Mouse (Mus musculus): Measurements from ENCODE around the gene Sbno2. TPM values are rescaled to one million over a fixed set of nuclear protein-coding genes. Genes with fewer than 3 reads are reported as not detected.

Gene Sbno2
- polyA plus RNA-seq, 1 experiment: 37.3 TPM

DNA sequence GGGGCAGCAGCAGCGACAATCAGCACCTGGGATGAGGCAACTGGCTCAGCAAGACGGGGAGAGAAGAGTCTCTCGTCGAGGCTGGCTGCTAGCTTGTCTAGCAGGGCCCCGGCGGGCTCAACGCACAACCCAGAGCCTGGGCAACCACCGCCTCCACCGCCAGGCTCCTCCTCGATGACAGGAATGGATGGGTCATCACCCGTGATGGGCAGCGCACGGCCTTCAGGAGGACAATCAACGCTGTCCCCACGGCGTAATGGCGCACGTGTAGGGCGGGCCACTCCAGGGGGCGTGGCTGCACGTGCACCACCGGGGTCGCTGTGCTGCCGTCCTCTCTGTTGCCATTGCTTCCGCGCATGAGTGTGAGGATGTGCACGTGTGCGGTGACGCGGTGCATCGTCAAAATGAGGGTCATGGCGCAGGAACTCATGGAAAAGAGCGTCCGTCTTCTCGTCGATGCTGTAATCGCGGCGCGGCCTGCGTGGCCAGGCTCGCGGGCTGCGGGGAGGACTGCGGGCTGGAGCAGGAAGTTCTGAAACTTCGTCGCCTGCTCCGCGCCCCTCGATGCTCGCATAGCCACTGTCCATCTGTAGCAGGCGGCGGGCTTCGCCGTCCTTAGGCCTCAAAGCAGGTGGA is 26.1 kb upstream of the Sbno2 start:
- Histone ChIP-seq H3K27me3 (ENCODE audit: control insufficient read depth, insufficient read depth, low read length, poor library complexity, severe bottlenecking) (no peaks in the 10 kb centered on the region), H3K4me3 (ENCODE audit: low read depth, low read length) (peak overlapping the region; percentile 7; the same call in 1 of the 2 replicates), H3K9ac (ENCODE audit: low read depth, poor library complexity, severe bottlenecking) (no peak overlapping the region), H3K36me3 (ENCODE audit: control insufficient read depth, insufficient read depth, low read length, poor library complexity, severe bottlenecking) (peaks cover under 1% of the 10 kb centered on the region; the same call in 1 of the 2 replicates), H3K9me3 (replicated peaks; ENCODE audit: control insufficient read depth, insufficient read depth, low read length, poor library complexity, severe bottlenecking) (no peaks in the 10 kb centered on the region), H3K27ac (ENCODE audit: insufficient read depth, low read length) (no peak overlapping the region), H3K4me1 (ENCODE audit: control insufficient read depth, insufficient read depth, low read length) (no peaks in the 10 kb centered on the region)
- TF ChIP-seq CTCF (IDR thresholded peaks at IDR 0.05; ENCODE audit: low read depth, low read length) (no peak), POLR2A (IDR thresholded peaks at IDR 0.05; ENCODE audit: insufficient read depth, low read length) (peak; percentile 27), EP300 (IDR thresholded peaks at IDR 0.05; ENCODE audit: insufficient read depth, low read depth, low read length) (peak; percentile 41; the same call in 1 of the 2 replicates)

DNA sequence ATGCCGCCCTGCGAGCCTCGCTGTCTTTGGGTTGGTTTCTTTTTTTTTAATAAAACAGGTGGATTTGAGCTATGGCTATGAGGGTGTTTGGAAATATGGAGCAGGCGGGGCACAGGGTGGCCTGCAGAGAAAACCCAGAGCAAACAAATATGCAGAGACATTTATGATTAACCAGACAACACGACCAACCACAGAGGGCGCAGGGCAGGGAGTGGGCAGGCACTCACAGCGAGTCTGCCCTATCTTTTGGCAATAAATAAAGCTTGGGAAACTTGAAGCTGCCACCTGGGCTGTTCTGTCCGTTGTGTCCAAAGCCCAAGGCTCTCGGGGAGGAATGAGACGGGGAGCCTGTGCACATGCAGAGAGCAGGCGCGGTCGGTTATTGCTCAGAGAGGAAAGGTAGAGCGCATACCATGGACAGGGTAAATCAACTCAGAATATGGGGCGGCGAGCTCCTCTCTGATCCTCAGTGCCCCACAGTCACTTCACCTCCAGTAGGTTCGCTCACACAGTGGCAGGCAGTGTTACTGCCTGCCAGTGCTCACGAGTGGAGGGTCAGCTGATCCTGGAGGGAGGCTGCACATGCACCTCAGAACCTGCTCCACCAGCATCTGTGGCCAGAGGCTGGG is 25.1 kb upstream of the Sbno2 start:
- H3K27ac ChIP-seq (ENCODE audit: insufficient read depth, low read length): no peak overlapping the region
- H3K36me3 ChIP-seq (ENCODE audit: control insufficient read depth, insufficient read depth, low read length, poor library complexity, severe bottlenecking): peaks cover 3% of the 10 kb centered on the region; the same call in 1 of the 2 replicates
- H3K27me3 ChIP-seq (ENCODE audit: control insufficient read depth, insufficient read depth, low read length, poor library complexity, severe bottlenecking): no peaks in the 10 kb centered on the region
- no peaks in the 10 kb centered on the region for H3K9me3 ChIP-seq (replicated peaks; ENCODE audit: control insufficient read depth, insufficient read depth, low read length, poor library complexity, severe bottlenecking)
- no peak overlapping the region for H3K9ac ChIP-seq (ENCODE audit: low read depth, poor library complexity, severe bottlenecking)
- no peak overlapping the region for H3K4me3 ChIP-seq (ENCODE audit: low read depth, low read length)
- no peak for TF ChIP-seq CTCF (IDR thresholded peaks at IDR 0.05; ENCODE audit: low read depth, low read length)
- 0 out of 2 replicates have a peak, but pooled peaks have one; percentile 11 for TF ChIP-seq EP300 (IDR thresholded peaks at IDR 0.05; ENCODE audit: insufficient read depth, low read depth, low read length)
- no peak for TF ChIP-seq POLR2A (IDR thresholded peaks at IDR 0.05; ENCODE audit: insufficient read depth, low read length)
- no peaks in the 10 kb centered on the region for H3K4me1 ChIP-seq (ENCODE audit: control insufficient read depth, insufficient read depth, low read length)

DNA sequence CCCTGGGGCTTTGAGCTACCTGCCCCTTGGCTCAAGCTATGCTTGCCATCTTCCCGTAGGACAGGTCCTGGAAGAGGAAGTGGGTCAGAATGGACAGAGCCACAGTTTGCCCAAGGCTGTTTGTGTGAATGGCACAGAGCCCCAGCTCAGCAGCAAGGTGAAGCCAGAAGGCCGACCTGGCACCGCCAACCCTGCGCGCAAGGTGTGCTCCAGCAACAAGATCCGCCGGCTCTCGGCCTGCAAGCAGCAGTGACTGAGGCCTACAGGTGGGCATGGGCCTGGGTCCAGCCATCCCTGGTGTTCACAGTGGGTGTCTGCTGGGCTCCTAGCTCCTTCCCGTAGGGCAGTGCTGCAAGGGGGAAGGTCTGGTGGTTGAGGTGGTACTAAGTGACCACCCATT is 24.5 kb upstream of the Sbno2 start:
- Histone ChIP-seq H3K9ac (ENCODE audit: low read depth, poor library complexity, severe bottlenecking) (no peak overlapping the region), H3K36me3 (ENCODE audit: control insufficient read depth, insufficient read depth, low read length, poor library complexity, severe bottlenecking) (peaks cover 4% of the 10 kb centered on the region; the same call in 1 of the 2 replicates), H3K4me3 (ENCODE audit: low read depth, low read length) (no peak overlapping the region), H3K27ac (ENCODE audit: insufficient read depth, low read length) (no peak overlapping the region), H3K9me3 (replicated peaks; ENCODE audit: control insufficient read depth, insufficient read depth, low read length, poor library complexity, severe bottlenecking) (no peaks in the 10 kb centered on the region), H3K27me3 (ENCODE audit: control insufficient read depth, insufficient read depth, low read length, poor library complexity, severe bottlenecking) (no peaks in the 10 kb centered on the region), H3K4me1 (ENCODE audit: control insufficient read depth, insufficient read depth, low read length) (no peaks in the 10 kb centered on the region)
- TF ChIP-seq CTCF (IDR thresholded peaks at IDR 0.05; ENCODE audit: low read depth, low read length) (no peak), EP300 (IDR thresholded peaks at IDR 0.05; ENCODE audit: insufficient read depth, low read depth, low read length) (no peak)

DNA sequence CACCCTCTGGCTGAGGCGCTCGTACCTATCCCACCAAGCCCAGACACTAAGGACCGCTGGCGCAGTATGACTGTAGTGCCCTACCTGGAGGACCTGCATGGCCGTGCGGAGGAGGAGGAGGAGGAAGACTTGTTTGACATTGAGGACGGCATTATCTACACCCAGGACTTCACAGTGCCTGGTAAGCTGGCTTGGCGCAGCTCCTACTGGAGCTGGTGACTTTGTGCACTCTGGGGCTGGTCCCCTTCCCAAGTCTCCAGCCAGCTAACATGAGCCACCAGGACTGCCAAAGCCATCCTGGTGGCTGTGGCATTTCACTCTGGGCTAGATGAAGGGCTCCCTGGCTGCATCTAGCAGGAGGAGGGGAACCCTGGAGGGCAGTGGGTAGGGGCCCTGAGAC is 22.5 kb upstream of the Sbno2 start:
- Histone ChIP-seq H3K36me3 (ENCODE audit: control insufficient read depth, insufficient read depth, low read length, poor library complexity, severe bottlenecking) (peaks cover 4% of the 10 kb centered on the region; the same call in 1 of the 2 replicates), H3K4me1 (ENCODE audit: control insufficient read depth, insufficient read depth, low read length) (no peaks in the 10 kb centered on the region), H3K27ac (ENCODE audit: insufficient read depth, low read length) (no peak overlapping the region), H3K9me3 (replicated peaks; ENCODE audit: control insufficient read depth, insufficient read depth, low read length, poor library complexity, severe bottlenecking) (no peaks in the 10 kb centered on the region), H3K9ac (ENCODE audit: low read depth, poor library complexity, severe bottlenecking) (no peak overlapping the region), H3K4me3 (ENCODE audit: low read depth, low read length) (no peak overlapping the region), H3K27me3 (ENCODE audit: control insufficient read depth, insufficient read depth, low read length, poor library complexity, severe bottlenecking) (no peaks in the 10 kb centered on the region)
- TF ChIP-seq CTCF (IDR thresholded peaks at IDR 0.05; ENCODE audit: low read depth, low read length) (no peak), EP300 (IDR thresholded peaks at IDR 0.05; ENCODE audit: insufficient read depth, low read depth, low read length) (no peak), POLR2A (IDR thresholded peaks at IDR 0.05; ENCODE audit: insufficient read depth, low read length) (no peak)

DNA sequence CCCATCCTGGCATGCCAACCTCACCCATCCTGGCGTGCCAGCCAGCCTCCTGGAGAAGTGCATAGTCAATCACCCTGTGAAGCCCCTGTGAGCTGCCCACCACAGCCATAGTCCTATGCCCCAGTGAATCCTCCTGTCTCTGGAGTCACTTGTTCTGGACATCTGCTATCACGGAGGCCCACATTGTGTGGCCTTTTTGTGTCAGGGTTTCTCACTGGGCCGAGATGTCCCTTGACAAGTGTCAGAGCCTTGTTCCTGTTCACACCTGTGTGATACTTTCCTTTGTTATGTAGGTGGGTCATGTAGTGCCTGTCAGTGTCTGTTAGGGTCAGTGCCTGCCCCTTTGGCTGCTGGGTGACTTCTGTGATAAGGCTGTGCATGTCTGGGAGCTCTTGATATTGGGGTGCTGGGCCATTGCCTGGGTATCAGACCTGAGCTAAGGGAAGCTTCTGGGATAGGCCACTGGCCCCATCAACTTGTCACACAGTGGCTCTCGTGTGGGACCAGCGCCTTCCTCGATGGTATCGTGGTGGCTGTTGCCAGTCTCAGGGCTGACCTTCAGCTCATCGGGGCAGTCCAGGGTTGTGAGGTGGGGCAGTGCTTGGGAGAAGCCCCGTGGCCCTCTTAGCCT is 18.7 kb upstream of the Sbno2 start:
- peaks cover 8% of the 10 kb centered on the region; the same call in 1 of the 2 replicates for H3K36me3 ChIP-seq (ENCODE audit: control insufficient read depth, insufficient read depth, low read length, poor library complexity, severe bottlenecking)
- H3K27ac ChIP-seq (ENCODE audit: insufficient read depth, low read length): no peak overlapping the region
- H3K4me1 ChIP-seq (ENCODE audit: control insufficient read depth, insufficient read depth, low read length): no peaks in the 10 kb centered on the region
- no peak overlapping the region for H3K4me3 ChIP-seq (ENCODE audit: low read depth, low read length)
- TF ChIP-seq CTCF (IDR thresholded peaks at IDR 0.05; ENCODE audit: low read depth, low read length) (no peak), EP300 (IDR thresholded peaks at IDR 0.05; ENCODE audit: insufficient read depth, low read depth, low read length) (no peak), POLR2A (IDR thresholded peaks at IDR 0.05; ENCODE audit: insufficient read depth, low read length) (no peak)
- H3K27me3 ChIP-seq (ENCODE audit: control insufficient read depth, insufficient read depth, low read length, poor library complexity, severe bottlenecking): no peaks in the 10 kb centered on the region
- H3K9ac ChIP-seq (ENCODE audit: low read depth, poor library complexity, severe bottlenecking): no peak overlapping the region
- H3K9me3 ChIP-seq (replicated peaks; ENCODE audit: control insufficient read depth, insufficient read depth, low read length, poor library complexity, severe bottlenecking): no peaks in the 10 kb centered on the region

DNA sequence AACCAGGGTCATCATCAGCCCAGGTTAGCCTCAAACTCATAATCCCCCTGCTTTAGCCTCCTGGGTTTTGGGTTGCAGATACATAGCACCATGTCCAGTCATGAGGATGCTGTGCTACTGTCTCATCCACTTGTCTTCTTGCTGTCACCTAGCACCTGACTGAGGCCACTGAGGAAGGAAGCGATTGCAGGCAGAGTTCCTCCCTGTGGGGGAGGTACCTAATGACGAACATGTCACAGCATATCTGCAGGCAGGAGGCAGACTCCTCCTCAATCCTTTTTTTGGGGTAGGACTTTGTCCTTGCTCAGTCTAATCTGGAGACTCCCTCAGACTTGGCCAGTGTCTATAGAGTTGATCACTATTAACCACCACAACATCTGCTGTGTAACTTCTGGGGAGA is 16.3 kb upstream of the Sbno2 start:
- H3K9me3 ChIP-seq (replicated peaks; ENCODE audit: control insufficient read depth, insufficient read depth, low read length, poor library complexity, severe bottlenecking): no peaks in the 10 kb centered on the region
- H3K36me3 ChIP-seq (ENCODE audit: control insufficient read depth, insufficient read depth, low read length, poor library complexity, severe bottlenecking): peaks cover 12% of the 10 kb centered on the region; the same call in 1 of the 2 replicates
- H3K27me3 ChIP-seq (ENCODE audit: control insufficient read depth, insufficient read depth, low read length, poor library complexity, severe bottlenecking): no peaks in the 10 kb centered on the region
- H3K27ac ChIP-seq (ENCODE audit: insufficient read depth, low read length): no peak overlapping the region
- peaks cover 6% of the 10 kb centered on the region for H3K4me1 ChIP-seq (ENCODE audit: control insufficient read depth, insufficient read depth, low read length)
- no peak overlapping the region for H3K9ac ChIP-seq (ENCODE audit: low read depth, poor library complexity, severe bottlenecking)
- H3K4me3 ChIP-seq (ENCODE audit: low read depth, low read length): no peak overlapping the region
- TF ChIP-seq CTCF (IDR thresholded peaks at IDR 0.05; ENCODE audit: low read depth, low read length) (no peak), POLR2A (IDR thresholded peaks at IDR 0.05; ENCODE audit: insufficient read depth, low read length) (no peak), EP300 (IDR thresholded peaks at IDR 0.05; ENCODE audit: insufficient read depth, low read depth, low read length) (no peak)
